Mouse (Mus musculus): ENCODE measurements around the gene Sox5.

- TF ChIP-seq HCFC1 (IDR thresholded peaks at IDR 0.05; ENCODE audit: low read depth, low read length) (no peak), RCOR1 (conservative IDR thresholded peaks at IDR 0.05; ENCODE audit: low read depth, low read length) (no peak), USF2 (conservative IDR thresholded peaks at IDR 0.05; ENCODE audit: low read depth, low read length) (no peak), IRF4 (IDR thresholded peaks at IDR 0.05; ENCODE audit: low read depth, low read length) (no peak), CTCF (conservative IDR thresholded peaks at IDR 0.05 in 1 of 2, IDR thresholded peaks at IDR 0.05 in 1 of 2; ENCODE audit: low read depth in 2 of 2, low read length in 2 of 2) (no peak), POLR2A (IDR thresholded peaks at IDR 0.05; ENCODE audit: low read depth, low read length) (no peak), MYC (IDR thresholded peaks at IDR 0.05; ENCODE audit: low read depth, low read length) (no peak)
These were observed 517.4 kb downstream of the Sox5 start for GRCm38 (mm10) chr6:144264320-144264915.

Data from CH12.LX (cell line).